Mouse (Mus musculus) large intestine, adult 2 months (tissue): ENCODE results near the gene Cby3. TPM values are rescaled to one million over a fixed set of nuclear protein-coding genes. Genes with fewer than 3 reads are reported as not detected.
A peak's percentile ranks its signal among the peaks of the same experiment; 100 is the strongest.
"Not testable (repeated sequence)": the region's sequence is repeated elsewhere in the genome, so short reads cannot be mapped to it uniquely, and the experiment has no call there.

Experiments used
- DNase-seq: peaks from one replicate; pipeline ENCODE4 v3.0.0-alpha.2; 2012; ENCODE audit warnings: low read depth, low spot score
- WGBS: fragments of 180-500 bp; shearing (Covaris S2); methylation state at CpG from one replicate; pipeline ENCODE4 v1.1.7; 2018; 5-methylcytosine and 5-hydroxymethylcytosine counted together
- polyA plus RNA-seq: library from polyadenylated mRNA; depleted of rRNA; stranded (reverse); fragments of >200 nt; gene quantifications from 2 replicates; pipeline ENCODE4 v1.2.3, GENCODE M21; 2012

The Cby3 gene
- polyA plus RNA-seq, 1 experiment = 0.17 TPM

DNA sequence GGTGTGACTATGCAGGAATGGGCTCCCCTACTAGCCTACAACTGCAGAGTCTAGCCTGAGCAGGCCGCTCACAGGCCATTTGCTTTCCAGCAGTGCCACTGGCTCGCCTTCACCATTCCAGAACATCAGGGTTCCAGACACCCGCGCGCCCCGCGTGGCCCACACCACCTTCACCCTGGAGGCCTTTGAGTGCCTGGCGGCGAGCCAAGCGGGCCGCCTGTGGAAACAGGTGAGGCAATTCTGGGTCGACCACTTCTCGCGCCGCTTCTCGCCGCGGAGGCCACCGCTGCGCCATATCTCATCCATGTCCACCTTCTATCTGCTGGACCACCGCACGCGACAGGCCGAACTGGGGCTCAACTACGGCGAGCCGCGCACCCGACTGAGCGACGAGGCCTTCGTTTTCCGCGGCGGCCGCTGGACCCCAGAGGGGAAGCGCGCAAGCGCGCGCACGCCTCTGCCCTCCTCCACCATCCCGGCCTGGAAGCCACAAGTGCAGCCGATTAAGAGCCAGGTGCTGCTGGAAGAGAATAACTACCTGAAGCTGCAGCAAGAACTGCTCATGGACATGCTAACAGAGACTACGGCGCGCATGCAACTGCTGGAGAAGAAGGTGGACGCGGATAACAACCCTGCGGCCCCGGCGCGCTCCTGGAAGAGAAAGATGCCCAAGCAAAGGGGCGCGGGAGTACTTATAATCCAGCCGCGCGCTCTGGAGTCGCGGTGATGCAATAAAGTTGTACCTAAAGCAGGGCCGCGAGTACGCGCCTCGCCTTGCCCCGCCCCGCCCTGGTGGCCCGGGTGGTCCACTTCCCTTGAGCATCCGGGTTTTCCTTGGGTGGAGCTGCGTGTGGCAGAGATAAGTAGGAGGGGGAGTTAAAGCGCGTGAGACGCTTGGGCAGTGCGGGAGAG is 4.9 kb downstream of the Cby3 start:
- 3% methylated on average over 74 of the region's 74 CpGs for WGBS

DNA sequence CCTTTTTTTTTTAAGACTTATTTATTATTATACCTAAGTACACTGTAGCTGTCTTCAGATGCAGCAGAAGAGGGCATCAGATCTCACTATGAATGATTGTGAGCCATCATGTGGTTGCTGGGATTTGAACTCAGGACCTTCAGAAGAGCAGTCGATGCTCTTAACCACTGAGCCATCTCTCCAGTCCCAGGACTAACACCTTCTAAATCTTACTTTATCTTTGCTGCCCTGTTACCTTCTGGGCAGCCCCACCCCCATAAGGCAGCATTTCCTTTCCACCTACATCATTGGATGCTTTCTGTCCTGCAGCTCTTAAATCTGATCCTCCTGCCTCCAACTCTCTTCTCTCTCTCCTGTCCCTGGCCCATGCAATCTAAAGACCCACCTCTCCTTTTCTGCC is 7.0 kb downstream of the Cby3 start:
- WGBS = 84% methylated on average over 1 of the region's 1 CpGs

More for the DNA sequence above, 4.9 kb downstream of the Cby3 start:
- DNase-seq = no peak

DNA sequence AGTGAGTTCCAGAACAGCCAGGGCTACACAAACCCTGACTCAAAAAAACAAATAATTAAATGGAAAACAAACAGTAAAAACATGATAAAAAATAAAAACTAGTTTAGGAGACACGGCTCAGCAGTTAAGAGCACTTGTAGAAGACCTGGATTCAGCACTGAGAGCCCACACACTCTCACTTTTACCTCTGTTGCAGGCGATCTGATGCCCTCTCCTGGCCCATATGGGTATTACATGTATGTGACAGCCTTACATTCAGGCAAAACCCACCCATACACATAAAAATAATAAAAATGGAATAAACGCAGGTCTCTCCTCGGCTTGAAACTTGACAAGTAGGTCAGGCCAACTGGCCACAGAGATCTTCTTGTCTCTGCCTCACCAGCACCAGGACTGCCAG is 10.3 kb downstream of the Cby3 start:
- 3% methylated on average over 4 of the region's 4 CpGs for WGBS
- no peak for DNase-seq

More for the DNA sequence above, 7.0 kb downstream of the Cby3 start:
- not testable (repeated sequence) for DNase-seq

DNA sequence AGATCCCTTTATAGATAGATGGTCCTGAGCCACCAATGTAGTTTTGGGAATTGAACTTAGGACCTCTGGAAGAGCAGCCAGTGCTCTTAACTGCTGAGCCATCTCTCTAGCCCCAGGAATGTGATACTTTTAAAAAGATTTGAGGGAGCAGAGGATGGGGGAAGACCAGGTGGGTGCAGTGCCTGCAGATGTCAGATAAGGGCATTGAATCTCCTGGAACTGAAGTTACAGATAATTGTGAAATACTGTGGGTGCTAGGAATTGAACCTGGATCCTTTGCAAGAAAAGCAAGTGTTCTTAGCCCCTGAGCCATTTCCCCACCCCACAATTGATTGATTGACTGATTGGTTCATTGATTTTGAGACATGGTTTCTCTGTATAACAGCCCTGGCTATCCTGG is 11.1 kb downstream of the Cby3 start:
- DNase-seq = no peak

DNA sequence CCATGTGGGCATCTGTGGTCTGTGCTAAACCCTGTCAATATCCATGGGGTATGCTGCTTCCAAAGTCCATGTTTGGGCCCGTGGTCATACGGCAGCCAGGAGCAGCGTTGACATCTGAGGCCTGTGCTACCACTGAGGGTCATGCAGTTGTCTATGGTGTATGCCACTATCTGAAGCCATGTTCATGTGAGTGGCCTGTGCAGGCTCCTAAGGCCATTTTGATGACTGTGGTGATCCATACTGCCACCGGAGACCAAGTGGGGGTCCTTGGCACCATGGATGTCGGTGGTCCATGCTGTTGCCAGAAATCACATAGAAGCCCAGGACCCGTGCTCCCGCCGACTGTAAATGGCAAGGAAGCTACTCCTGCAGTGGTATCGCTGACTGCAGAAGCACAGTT is 13.3 kb downstream of the Cby3 start:
- no peak for DNase-seq
- 93% methylated on average over 9 of the region's 9 CpGs for WGBS

DNA sequence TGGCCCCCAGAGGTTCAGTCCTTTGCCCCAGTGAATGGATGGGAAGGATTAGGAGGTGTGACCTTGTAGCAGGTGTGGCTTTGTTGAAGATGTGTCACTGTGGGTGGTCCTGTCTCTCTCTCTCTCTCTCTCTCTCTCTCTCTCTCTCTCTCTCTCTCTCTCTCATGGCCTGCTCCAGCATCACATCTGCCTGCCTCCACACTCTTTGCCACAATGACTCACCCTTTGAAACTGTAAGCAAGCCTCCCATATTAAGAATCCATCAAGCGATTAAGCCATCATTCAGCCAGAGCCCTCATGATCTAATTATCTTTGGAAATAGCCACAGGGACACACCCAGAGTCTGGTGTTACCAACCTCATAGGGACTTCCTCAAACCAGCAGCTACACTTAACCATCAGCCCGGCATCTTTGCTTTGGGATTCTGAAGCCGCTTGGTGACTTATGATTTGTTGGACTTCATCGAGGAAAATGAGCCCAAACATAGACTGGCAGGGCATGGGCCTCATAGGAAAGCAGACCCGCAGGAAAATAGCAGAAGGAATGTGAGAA is 15.2 kb downstream of the Cby3 start:
- WGBS = 74% methylated on average over 5 of the region's 5 CpGs
- DNase-seq = no peak

DNA sequence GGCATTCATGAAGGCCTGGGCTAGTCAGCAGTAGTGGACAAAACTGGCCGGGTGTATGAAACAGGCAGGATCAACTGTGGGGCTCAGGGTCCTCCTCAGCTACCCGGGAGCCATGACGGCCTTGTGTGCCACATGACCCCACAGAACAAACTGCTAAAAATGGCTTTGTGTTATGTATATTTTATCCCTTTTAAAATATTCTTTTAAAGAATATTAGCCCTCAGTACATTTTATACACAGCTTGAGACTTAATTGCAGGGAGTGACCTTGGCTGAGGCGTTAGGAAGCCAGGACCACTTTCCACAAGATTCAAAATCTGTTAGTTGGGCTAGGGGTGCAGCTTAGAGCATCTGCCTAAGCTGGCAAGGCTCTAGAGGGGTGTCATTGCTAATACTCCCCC is 16.7 kb downstream of the Cby3 start:
- DNase-seq = no peak
- 60% methylated on average over 4 of the region's 4 CpGs for WGBS

DNA sequence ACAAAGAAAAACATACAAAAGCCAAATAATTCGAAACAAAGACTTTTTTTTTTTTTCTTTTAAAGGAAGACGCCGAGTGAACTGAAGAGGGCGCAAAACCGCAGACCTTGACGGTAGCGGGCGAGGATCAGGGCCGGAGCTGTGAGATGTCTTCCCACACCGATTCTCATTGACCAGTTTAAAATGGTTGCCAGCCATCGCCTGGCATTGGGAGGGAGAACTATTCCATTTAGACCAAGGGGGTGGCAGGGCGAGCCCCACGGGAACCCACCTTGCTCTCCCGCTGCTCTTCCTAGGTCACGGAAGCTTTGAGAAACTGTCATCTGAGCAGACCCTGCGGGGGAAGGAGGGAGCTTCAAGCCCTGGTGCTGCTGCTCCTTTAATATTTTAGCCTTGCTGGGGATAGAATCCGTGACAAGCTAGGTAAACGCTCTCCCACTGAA is 17.2 kb downstream of the Cby3 start:
- 5% methylated on average over 18 of the region's 18 CpGs for WGBS
- no peak for DNase-seq

DNA sequence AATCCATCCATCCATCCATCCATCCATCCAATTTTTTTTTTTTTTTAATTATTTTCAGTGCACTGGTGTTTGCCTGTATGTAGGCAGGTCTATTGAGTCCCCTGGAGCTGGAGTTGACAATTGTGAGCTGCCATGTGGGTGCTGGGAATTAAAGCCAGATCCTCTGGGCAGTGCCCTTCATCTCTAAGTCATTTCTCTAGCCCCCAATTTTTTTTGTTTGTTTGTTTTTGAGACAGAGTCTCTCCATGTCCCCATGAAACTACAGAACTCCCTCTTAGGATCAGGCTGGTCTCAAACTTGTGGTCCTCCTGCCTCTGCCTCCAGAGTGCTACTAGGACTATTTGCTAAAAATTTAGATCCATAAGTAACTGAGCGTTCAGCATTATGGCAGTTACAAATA is 17.6 kb downstream of the Cby3 start:
- DNase-seq = no peak
- WGBS = 100% methylated on average over 1 of the region's 1 CpGs

DNA sequence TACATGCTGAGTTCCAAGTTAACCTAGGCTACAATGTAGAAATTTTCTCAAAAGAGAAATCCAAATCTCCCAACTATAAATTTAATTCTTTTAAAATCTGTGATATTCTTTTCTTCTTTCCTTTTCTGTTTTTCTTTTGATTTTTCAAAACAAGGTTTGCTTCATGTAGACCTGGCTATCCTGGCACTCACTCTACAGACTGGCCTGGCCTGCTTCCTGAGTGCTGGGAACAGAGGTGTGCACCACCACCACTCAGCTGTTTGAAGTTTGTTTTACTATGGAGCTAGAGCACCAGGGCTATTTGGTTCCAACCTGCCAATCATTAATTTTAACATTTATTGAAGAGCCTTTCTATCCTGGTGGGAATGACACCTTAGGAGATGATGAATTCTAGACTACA is 18.8 kb downstream of the Cby3 start:
- DNase-seq = no peak

DNA sequence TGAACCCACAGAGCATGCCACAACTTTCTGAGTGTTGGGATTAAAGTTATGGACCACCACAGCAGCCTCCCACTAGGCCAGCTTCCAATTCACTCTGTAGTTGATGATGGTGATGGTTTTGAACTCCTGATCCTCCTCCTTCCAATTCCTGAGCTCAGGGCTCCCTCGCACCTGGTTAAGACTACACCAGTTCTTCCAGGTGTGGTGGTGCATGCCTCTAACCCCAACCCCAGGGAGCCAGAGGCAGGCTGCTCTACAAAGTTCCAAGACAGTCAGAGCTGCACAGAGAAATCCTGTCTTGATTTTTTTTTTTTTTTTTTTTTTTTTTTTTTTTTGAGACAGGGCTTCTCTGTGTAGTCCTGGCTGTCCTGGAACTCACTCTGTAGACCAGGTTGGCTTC is 19.4 kb downstream of the Cby3 start:
- 97% methylated on average over 1 of the region's 1 CpGs for WGBS
- no peak for DNase-seq

DNA sequence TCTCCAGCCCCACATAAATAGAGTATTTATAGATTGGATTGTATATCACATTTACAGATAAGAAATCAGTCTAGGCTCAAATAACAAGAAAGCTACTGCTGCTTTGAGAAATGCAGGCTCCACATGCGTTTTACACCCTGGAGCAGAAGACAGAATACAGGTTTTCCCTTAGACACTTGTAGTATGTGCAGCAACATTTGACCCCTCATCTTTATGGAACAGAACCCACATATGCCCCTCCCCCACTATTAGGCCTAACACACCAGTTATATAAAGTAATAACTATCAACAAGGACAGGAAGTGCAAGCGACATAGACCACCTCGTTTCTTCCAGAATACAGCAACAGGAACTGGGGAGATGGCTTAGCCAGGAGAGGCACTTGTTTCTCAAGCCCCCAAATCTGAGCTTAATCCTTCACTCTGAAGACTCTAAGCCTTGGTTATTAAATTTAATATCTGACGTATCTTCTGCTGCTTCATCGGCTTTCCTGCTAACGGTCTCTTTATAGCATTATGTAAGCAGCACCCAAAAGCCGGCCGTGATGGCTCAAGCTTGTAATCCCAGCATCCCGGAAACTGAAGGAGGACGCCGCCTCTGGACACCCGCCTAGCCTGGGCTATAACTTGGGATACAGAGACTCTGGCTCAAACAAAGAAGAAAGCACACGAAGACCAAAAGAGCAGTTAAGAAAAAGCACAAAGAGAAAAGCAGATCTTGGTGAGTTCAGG is 20.2 kb downstream of the Cby3 start:
- WGBS = 95% methylated on average over 13 of the region's 13 CpGs
- no peak for DNase-seq

DNA sequence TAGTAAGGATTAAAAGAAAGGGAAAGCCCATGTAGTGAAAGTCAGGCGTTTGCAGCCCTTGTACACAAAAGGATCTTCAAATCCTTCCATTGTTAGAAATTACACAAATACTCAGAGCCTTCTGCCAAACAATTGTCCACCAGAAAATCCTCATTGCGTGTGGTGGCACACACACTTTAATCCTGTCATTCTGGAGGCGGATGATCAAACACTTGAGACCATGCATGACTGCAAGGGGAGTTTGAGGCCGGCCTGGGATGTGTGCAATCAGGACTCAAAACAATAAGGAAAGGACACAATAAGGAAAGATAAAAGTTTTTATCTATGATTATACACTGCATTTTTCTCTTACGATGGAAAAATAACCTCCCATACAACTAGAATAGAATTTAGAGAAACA is 21.2 kb downstream of the Cby3 start:
- no peak for DNase-seq
- 91% methylated on average over 5 of the region's 5 CpGs for WGBS

DNA sequence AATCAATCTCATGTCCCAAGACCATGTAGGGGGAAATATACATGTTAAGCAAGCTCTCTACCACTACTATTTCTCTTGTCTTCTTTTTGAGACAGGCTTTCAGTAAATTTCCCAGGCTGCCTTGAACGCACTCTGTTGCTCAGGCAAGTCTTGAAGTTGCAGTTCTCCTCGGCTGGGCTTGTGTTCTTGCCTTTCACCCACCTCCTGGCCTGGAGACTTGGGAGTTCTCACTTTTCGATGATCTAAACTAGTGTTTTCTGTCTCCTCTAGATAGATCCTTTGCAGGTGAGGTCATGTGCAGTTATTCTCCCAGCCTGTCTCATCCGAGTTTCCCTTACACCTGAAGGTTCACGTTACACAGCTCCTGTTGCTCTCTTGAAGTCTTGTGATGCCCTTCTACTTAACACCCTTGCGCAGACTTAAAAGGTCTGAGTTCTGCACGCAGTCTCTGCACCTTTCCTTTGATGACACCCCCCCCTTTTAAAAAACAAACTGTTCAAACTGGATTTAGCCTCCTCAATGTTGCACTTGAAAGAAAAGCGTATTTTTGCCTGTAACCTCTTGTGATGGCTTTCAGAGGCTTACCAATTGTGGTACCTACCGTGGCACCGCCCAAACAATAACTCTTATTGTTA is 22.0 kb downstream of the Cby3 start:
- DNase-seq = no peak
- WGBS = 39% methylated on average over 10 of the region's 10 CpGs

DNA sequence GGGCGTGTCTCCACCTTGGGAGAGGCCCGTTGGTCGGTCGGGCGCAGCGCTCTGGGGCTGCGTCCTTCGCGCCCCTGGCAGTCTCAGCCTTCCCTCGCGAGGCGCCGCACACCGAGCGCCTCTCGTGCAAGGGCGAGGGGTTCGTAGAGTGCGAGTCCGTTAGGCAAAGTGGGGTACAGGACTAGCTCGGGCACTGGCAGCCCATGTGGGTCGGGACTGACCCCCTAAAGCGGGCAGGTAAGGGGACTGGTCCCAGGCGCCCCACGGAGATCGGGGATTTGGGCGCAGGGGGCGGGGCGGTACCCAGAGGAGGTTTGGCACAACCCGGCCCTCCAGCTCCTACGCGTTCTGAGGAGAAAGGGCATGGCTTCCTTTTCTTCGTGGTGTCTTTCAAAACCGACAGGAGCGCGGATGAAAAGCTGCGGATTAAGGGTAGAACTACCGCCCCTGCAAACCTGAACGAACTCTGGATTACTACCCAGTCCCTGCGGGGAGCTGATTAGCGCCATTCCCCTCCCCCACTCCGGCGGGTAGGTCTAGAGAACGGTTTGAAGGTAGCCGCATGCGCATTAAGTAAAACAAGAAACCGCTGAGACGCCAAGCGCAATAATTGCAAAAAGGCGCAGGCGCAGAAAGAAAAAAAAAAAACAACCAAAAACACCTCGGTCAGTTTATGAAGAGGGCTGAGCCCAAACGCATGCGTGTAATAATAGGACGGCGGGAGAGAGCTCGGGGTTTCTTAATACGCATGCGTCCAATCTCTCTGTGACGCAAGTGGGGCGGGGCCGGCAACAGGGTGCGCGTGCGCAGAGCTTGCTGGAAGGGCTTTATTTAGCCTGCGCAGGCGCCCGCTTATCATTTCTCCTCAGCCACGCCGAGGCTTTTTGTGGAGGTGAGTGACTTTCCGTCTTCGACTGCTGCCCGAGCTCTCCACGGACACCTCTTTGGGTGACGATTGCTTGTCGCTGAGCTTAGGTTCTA is 22.9 kb downstream of the Cby3 start, which contains the start of gene Hnrnph1:
Gene Hnrnph1, plus strand, starts transcription at position 80 of the 981 bp plus-strand sequence.
- peak; percentile 98 for DNase-seq
- under 1% methylated on average over 76 of the region's 76 CpGs for WGBS

DNA sequence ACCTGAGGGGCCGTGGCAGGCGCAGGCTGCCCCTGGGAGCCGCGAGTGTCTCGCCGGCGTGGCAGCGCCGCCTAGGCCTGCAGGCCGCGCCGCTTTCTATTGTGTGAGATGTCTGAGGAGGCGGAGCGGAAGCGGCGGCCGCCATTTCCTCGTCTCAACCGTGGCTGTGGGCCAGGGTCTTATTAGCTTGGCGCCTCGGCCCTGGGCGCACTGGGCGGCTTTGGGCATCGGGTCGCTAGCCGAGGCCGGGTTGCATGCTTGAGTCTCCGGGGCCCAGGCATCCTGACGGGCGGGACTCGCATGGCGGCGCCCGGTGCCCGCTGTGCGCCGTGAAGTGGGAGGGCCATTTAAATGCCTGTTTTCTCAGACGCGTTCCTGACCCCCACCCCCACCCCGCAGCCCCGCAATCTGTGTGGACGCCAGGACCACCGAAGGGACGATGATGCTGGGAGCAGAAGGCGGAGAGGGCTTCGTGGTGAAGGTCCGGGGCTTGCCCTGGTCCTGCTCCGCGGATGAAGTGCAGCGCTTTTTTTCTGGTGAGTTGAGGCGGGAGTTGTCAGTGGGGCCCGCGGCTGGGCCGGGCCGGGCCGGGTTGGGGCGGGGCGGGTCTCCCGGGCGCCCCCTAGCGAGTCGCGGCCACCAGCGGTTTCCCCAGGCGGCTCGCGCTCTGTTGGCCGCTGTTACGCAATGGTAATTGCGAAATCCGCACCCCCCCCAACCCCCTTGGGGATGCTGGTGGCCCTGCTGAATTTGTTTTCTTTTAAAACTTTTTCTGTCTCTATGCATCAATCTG is 23.8 kb downstream of the Cby3 start:
- 2% methylated on average over 65 of the region's 71 CpGs for WGBS
- peak; percentile 52 for DNase-seq

DNA sequence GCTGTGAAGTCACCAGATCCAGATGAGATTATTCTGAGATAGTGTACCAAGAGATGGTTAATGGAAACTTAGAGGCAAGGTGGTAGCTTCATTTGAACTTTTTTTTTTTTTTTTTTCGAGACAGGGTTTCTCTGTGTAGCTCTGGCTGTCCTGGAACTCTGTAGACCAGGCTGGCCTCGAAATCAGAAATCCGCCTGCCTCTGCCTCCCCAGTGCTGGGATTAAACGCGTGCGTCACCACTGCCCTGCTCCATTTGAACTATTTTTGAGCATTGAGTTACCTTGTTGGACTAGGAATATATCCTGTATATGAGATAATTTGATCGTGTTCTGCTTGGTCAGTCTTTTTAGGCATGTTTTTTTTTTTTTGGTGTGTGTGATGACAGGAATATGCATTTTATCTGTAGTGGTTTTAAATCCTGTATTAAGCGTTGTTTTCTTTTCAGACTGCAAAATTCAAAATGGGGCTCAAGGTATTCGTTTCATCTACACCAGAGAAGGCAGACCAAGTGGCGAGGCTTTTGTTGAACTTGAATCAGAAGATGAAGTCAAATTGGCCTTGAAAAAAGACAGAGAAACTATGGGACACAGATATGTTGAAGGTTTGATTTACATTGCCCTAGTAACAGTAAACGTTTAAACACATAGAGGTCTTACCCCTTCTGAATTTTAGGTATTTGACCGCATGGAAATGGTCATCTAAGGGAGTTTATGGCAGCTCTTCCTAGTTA is 24.9 kb downstream of the Cby3 start:
- 28% methylated on average over 12 of the region's 12 CpGs for WGBS
- DNase-seq = no peak

DNA sequence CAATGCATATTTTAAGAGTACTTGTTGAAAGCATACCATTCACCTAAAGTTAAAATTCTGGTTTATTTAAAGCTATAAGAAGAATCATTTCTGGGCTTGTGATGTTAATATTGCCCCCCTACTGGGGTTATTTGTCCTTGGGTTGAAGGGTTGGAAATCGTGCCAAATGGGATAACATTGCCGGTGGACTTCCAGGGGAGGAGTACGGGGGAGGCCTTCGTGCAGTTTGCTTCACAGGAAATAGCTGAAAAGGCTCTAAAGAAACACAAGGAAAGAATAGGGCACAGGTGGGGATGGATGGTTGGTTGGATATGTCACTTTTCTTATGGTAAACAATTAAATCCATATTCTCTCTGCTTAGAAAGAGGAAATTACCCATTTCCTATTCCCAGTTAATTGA is 27.0 kb downstream of the Cby3 start:
- WGBS = 11% methylated on average over 4 of the region's 4 CpGs
- no peak for DNase-seq
